Mouse (Mus musculus): ENCODE data around the gene Rbm8a. TPM values are rescaled to one million over a fixed set of nuclear protein-coding genes. Genes with fewer than 3 reads are reported as not detected.

Rbm8a gene
- polyA plus RNA-seq, 1 experiment from 2014 or later = 78.8 TPM

GRCm38 (mm10) chr3:96674442-96674841, 44.7 kb downstream of the Rbm8a start:
- ATAC-seq (ENCODE audit: low read depth) = no peak

GRCm38 (mm10) chr3:96675171-96675570, 45.4 kb downstream of the Rbm8a start:
- Histone ChIP-seq H3K36me3 (no peaks in the 10 kb centered on the region), H3K4me2 (no peak overlapping the region), H3K4me1 (replicated peaks) (peaks cover 26% of the 10 kb centered on the region), H3K9ac (no peak overlapping the region), H3K4me3 (replicated peaks) (no peak overlapping the region), H3K27ac (no peak overlapping the region), H3K9me3 (replicated peaks) (no peaks in the 10 kb centered on the region), H3K27me3 (peaks cover 39% of the 10 kb centered on the region)
- ATAC-seq (ENCODE audit: low read depth) (no peak), DNase-seq (no peak)
- WGBS (ENCODE audit: insufficient replicate concordance) = 59% methylated on average over 3 of the region's 3 CpGs

More at GRCm38 (mm10) chr3:96674442-96674841, 44.7 kb downstream of the Rbm8a start:
- Histone ChIP-seq H3K27me3 (peaks cover 34% of the 10 kb centered on the region), H3K36me3 (no peaks in the 10 kb centered on the region), H3K4me2 (no peak overlapping the region), H3K4me1 (replicated peaks) (peaks cover 26% of the 10 kb centered on the region), H3K9ac (no peak overlapping the region), H3K27ac (no peak overlapping the region), H3K9me3 (replicated peaks) (no peaks in the 10 kb centered on the region), H3K4me3 (replicated peaks) (no peak overlapping the region)
- WGBS (ENCODE audit: insufficient replicate concordance) = 61% methylated on average over 8 of the region's 8 CpGs
- DNase-seq = no peak

GRCm38 (mm10) chr3:96675690-96676089, 46.0 kb downstream of the Rbm8a start:
- WGBS (ENCODE audit: insufficient replicate concordance) = 57% methylated on average over 3 of the region's 3 CpGs
- Histone ChIP-seq H3K4me1 (replicated peaks) (peaks cover 26% of the 10 kb centered on the region), H3K4me2 (no peak overlapping the region), H3K9me3 (replicated peaks) (no peaks in the 10 kb centered on the region), H3K36me3 (no peaks in the 10 kb centered on the region), H3K27me3 (peaks cover 40% of the 10 kb centered on the region), H3K27ac (no peak overlapping the region), H3K4me3 (replicated peaks) (no peak overlapping the region), H3K9ac (no peak overlapping the region)
- no peak for DNase-seq
- ATAC-seq (ENCODE audit: low read depth) = no peak

- Histone ChIP-seq H3K4me3 (replicated peaks) (no peak overlapping the region), H3K9ac (no peak overlapping the region), H3K27me3 (peaks cover 50% of the 10 kb centered on the region), H3K9me3 (replicated peaks) (no peaks in the 10 kb centered on the region), H3K27ac (no peak overlapping the region), H3K4me1 (replicated peaks) (peaks cover 24% of the 10 kb centered on the region), H3K4me2 (no peak overlapping the region), H3K36me3 (no peaks in the 10 kb centered on the region)
- WGBS (ENCODE audit: insufficient replicate concordance) = 54% methylated on average over 7 of the region's 7 CpGs
- ATAC-seq (ENCODE audit: low read depth) (no peak), DNase-seq (no peak)
Measured at GRCm38 (mm10) chr3:96678456-96678855, 48.7 kb downstream of the Rbm8a start.

GRCm38 (mm10) chr3:96679159-96679674, 49.5 kb downstream of the Rbm8a start:
- no peak overlapping the region for H3K4me3 ChIP-seq (replicated peaks)
- ATAC-seq (ENCODE audit: low read depth) = peak; percentile 48
- H3K4me1 ChIP-seq (replicated peaks) = peaks cover 24% of the 10 kb centered on the region
- H3K4me2 ChIP-seq = peak overlapping the region; percentile 12; the same call in 1 of the 2 replicates
- WGBS (ENCODE audit: insufficient replicate concordance) = 9% methylated on average over 5 of the region's 5 CpGs
- no peak overlapping the region for H3K27ac ChIP-seq
- no peak for DNase-seq
- H3K36me3 ChIP-seq = no peaks in the 10 kb centered on the region
- H3K9me3 ChIP-seq (replicated peaks) = no peaks in the 10 kb centered on the region
- peak overlapping the region; percentile 13; the same call in 1 of the 2 replicates for H3K9ac ChIP-seq
- H3K27me3 ChIP-seq = peaks cover 55% of the 10 kb centered on the region

GRCm38 (mm10) chr3:96680269-96680956, 50.7 kb downstream of the Rbm8a start:
- Histone ChIP-seq H3K27ac (no peak overlapping the region), H3K27me3 (peaks cover 67% of the 10 kb centered on the region), H3K4me2 (no peak overlapping the region), H3K9me3 (replicated peaks) (no peaks in the 10 kb centered on the region), H3K4me3 (replicated peaks) (no peak overlapping the region), H3K4me1 (replicated peaks) (peaks cover 24% of the 10 kb centered on the region), H3K36me3 (no peaks in the 10 kb centered on the region), H3K9ac (no peak overlapping the region)
- ATAC-seq (ENCODE audit: low read depth) = no peak
- WGBS (ENCODE audit: insufficient replicate concordance) = 21% methylated on average over 12 of the region's 12 CpGs
- no peak for DNase-seq

Other genes starting within 250 kb of the Rbm8a start
- not detected in 2 replicates for gene BC107364, start 177.6 kb upstream of the Rbm8a start, polyA plus RNA-seq (2015; fragmentation: Nextera tagmentation; extraction: Ambion mirVana)
- 1.3 and 1.7 TPM in 2 replicates for gene Hfe2, start 104.8 kb upstream of the Rbm8a start, polyA plus RNA-seq (2015; fragmentation: Nextera tagmentation; extraction: Ambion mirVana)
- 29.7 and 29.9 TPM in 2 replicates for gene Txnip, start 72.0 kb upstream of the Rbm8a start, polyA plus RNA-seq (2015; fragmentation: Nextera tagmentation; extraction: Ambion mirVana)
- gene Gm16253, start 52.9 kb upstream of the Rbm8a start, polyA plus RNA-seq (2015; fragmentation: Nextera tagmentation; extraction: Ambion mirVana) = 0.29 TPM in 1 of 2 replicates, not detected in the other
- gene Polr3gl, start 35.8 kb upstream of the Rbm8a start, polyA plus RNA-seq (2015; fragmentation: Nextera tagmentation; extraction: Ambion mirVana) = 13.0 and 13.5 TPM in 2 replicates
- gene Ankrd34a, start 33.3 kb upstream of the Rbm8a start, polyA plus RNA-seq (2015; fragmentation: Nextera tagmentation; extraction: Ambion mirVana) = 0.12 and 0.14 TPM in 2 replicates
- gene Lix1l, start 28.8 kb upstream of the Rbm8a start, polyA plus RNA-seq (2015; fragmentation: Nextera tagmentation; extraction: Ambion mirVana) = 0.73 and 0.87 TPM in 2 replicates
- gene Pex11b, start 5.4 kb downstream of the Rbm8a start, polyA plus RNA-seq (2015; fragmentation: Nextera tagmentation; extraction: Ambion mirVana) = 19.8 and 22.2 TPM in 2 replicates
- gene Gm42957, start 5.5 kb downstream of the Rbm8a start, polyA plus RNA-seq (2015; fragmentation: Nextera tagmentation; extraction: Ambion mirVana) = 0.02 TPM in 1 of 2 replicates, not detected in the other
- gene Itga10, start 15.7 kb downstream of the Rbm8a start, polyA plus RNA-seq (2015; fragmentation: Nextera tagmentation; extraction: Ambion mirVana) = 0.13 and 0.24 TPM in 2 replicates
- gene Ankrd35, start 40.2 kb downstream of the Rbm8a start, polyA plus RNA-seq (2015; fragmentation: Nextera tagmentation; extraction: Ambion mirVana) = 0.38 and 0.59 TPM in 2 replicates
- 6.1 and 8.5 TPM in 2 replicates for gene Pias3, start 66.5 kb downstream of the Rbm8a start, polyA plus RNA-seq (2015; fragmentation: Nextera tagmentation; extraction: Ambion mirVana)
- 0.94 and 1.0 TPM in 2 replicates for gene Nudt17, start 78.6 kb downstream of the Rbm8a start, polyA plus RNA-seq (2015; fragmentation: Nextera tagmentation; extraction: Ambion mirVana)
- 25.5 and 27.6 TPM in 2 replicates for gene Polr3c, start 97.7 kb downstream of the Rbm8a start, polyA plus RNA-seq (2015; fragmentation: Nextera tagmentation; extraction: Ambion mirVana)
- 29.7 and 36.5 TPM in 2 replicates for gene Rnf115, start 97.7 kb downstream of the Rbm8a start, polyA plus RNA-seq (2015; fragmentation: Nextera tagmentation; extraction: Ambion mirVana)
- 8.2 and 9.4 TPM in 2 replicates for gene Pdzk1, start 199.4 kb downstream of the Rbm8a start, polyA plus RNA-seq (2015; fragmentation: Nextera tagmentation; extraction: Ambion mirVana)
- gene Cd160, start 199.4 kb downstream of the Rbm8a start, polyA plus RNA-seq (2015; fragmentation: Nextera tagmentation; extraction: Ambion mirVana) = 0.14 and 0.16 TPM in 2 replicates

Data from liver, embryonic 13.5 days (tissue).